Mouse (Mus musculus) c-Kit-positive CD71-negative TER-119-negative erythroid progenitor cells, embryonic 14.5 days (primary cell): ENCODE measurements around the gene Gcc1.

Source experiments
- DNase-seq: peaks from one replicate; pipeline ENCODE4 v3.0.0-alpha.2; 2013; ENCODE audit warnings: low read depth

Gene Gcc1

DNA sequence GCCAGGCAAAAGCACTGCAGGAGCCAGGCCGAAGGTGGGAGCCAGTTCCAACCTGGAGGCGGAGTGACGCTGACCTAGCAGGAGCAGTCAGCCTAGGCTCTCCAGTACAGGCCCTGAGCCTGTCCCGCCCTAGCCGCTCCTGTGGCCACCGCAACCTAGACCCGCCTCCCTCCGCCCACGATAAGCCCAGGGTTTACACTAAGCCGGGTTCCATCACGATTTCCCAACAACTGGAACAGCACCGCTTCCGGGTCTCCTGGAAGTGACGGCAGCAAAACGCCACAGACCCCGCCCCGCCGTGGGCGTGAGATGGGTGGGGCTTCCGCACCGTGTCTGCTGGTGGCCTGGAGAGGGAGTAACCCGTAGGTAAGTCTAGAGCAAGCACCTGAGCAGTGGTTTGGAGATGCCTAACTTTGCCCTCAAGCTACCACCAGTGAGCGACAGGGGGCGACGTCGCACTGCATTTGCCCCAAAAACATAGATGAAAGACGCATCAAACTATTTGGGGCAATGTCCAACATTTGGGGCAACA, 6.7 kb downstream of the Gcc1 start:
- DNase-seq, result peak; percentile 93

DNA sequence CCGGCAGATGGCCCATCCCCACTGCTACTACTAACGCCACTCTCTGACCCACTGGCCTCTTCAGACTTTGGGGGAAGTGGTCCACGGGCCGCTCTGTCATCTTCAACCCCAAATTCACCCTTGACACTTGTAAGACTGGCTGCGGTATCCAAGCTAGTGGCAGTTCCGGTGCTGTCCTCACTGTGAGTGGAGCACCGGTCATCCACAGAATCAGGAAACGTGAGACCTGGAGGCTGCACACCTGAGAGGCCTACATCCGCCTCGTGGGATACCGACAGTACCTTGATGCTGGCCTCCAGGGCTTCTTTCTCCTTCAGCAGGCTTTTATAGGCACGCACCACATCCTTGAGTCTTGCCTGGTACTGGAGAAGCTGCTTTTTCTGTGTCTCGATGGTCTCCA, 7.3 kb downstream of the Gcc1 start:
- DNase-seq, result no peak

DNA sequence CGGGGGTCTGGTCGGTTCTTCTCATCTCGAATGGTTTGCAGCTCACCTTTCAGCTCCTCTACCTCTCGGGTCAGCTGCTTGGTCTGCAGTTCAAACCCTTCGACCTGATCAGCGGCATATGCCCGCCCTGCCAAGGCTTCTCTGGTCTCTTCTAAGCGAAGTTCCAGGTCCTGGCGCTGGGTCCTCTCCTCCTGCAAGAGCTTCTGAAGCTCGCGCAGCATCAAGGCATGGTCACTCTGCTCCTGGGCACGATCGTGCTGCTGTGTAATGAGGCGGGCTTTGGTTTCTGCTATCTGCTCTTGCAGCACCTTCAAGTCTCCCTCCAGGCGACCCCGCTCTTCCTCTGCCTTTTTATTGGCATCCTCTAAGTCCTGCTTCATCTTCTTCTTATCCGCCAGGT, 7.8 kb downstream of the Gcc1 start:
- no peak for DNase-seq

DNA sequence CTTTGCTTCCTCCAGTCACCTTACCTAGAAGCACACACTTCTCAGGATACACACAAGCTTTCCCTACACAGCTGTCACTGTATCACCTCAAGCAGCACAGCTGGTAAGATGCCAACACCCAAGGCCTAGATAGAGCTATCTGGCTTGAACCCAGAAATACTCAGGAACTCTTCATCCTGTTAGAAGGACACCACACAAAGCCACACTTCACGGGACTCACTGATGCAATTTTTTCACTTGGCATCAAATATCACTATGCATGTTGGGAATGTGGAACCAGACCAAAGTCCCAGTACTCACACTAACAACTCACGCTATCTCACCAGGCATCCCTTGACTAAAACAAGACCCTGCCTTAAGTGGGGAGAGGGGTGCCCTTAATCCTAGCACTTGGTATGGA, 8.5 kb downstream of the Gcc1 start:
- no peak for DNase-seq

DNA sequence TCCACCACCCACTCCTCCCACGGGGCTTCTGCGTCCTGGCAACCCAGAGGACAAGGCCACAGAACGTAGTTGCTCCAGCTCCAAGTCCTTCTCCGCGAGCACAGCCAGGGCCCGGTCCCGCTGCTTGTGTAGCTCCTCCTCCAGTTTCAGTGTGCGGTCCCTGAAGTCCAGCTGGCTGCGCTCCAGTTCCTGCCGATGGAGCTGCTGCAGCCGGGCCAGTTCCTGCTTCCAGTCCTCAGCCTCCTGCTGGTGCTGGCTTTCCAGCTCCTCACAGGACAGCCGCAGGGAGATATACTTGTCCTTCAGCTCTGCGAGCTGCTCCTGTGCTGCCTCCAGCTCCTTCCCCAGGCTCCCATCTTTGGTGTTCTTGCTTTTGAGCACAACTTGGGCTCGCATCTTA, 9.7 kb downstream of the Gcc1 start:
- no peak for DNase-seq

DNA sequence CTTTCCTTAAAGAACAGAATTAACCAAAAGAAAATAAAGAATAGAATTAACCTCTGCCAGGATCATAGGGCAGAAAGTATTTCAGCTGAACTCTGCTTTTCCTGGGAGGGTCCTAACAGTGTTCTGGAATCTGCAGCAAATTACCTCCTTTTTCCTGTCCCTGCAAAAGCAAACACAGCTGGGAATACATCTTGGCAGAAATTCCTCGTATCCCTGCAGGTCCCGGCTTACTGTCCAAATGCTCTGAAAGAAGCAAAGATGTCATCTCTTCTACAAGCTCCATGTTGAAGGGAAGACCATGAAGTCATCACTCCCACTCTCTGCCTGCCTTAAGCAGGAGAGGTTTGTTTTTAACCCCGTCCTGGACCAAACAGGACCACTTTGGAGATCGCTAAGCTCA, 11.2 kb downstream of the Gcc1 start:
- no peak for DNase-seq

DNA sequence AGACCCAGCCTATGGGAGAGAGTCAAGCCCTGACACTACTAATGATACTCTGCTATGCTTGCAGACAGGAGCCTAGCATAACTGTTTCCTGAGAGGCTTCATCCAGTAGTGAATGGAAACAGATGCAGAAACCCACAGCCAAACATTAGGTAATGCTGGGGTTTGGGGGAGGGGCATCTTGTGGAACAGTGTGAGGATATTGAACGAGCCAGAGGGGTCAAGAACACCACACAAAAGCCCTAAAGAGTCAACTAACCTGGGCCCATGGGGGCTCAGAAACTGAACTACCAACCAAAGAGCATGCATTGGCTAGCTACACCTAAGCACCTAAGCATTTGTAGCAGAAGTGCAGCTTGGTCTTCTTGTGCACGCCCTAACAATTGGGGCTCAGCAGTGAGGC, 17.0 kb downstream of the Gcc1 start:
- no peak for DNase-seq

DNA sequence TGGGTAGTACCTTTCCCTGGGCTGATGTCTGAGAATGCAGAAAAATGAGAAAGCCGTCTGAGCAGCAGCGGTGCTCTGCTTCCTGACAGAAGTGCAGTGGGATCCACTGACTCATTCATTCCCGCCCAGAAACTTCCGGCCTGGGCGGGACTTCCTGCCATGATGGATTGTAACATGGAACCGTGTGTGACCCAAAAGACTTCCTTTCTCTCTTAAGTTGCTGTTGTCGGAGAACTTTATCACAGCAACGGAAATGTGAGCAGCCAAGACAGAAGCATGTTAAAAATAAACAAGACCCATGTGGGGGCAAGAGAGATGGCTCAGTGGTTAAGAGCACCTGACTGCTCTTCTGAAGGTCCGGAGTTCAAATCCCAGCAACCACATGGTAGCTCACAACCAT, 18.1 kb downstream of the Gcc1 start:
- DNase-seq, result no peak

DNA sequence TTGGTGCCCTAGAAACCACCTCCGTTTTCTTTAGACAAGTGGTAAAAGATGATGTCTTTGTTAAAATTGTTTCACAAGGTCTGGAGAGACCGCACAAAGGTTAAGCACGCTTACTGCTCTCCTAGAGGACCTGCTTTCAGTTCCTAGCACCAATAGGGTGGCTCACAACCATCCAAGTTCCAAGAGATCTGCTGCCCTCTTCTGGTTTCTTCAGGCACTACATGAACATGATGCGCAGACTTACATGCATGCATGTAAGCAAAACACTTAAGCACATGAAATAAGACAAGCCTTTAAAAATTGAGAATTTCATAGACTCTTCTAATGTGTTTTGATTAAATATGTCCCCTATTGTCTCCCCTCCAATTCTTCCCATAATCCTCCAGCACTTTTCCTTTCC, 28.4 kb downstream of the Gcc1 start:
- no peak for DNase-seq

DNA sequence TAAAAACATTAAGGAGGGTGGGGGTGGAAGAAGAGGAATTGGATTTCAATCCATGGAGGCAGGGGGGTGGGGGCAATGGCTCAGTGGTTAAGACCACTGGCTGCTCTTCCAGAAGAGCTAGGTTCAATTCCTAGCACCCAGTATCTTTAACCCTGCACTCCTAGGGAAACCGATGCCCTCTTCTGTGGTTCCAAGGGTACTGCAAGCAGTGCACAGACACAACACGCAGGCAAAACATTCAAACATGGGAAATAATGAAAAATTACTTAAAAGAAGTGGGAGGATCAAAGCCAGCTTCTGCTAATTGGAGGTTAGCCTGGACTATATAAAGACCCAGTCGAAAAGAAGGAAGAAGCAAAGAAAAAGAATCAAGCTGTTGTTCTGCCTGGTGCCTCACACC, 29.5 kb downstream of the Gcc1 start:
- DNase-seq, result no peak

DNA sequence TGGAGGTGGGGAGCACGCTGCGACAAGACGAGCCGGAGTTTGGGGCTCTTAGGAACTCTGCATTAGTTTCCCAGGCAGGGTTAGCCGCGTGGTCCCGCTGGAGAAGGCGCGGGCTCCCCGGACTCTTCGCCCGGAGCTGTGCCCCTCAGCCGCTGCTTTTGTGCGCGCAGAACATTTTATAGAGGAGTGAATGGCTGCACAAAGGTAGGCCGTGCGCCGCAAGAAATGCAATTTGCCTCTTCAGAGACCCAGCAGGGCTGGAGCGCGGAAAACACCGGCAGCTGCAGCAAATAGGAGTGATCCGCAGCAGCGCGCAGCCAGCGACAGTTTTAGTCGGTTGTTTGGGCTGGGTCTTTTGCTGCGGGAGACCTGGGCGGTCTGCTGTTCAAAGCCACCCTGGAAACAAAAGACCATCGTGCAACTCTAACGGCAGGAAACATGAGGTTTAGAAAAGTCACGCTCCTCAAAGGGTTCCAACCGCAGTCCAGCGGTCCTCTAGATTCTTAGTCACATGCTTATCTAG, 30.4 kb downstream of the Gcc1 start, which contains the start of gene Zfp800:
Zfp800 (minus strand) TSS at position 325 of the 523 bp plus-strand sequence.
- DNase-seq, result no peak

DNA sequence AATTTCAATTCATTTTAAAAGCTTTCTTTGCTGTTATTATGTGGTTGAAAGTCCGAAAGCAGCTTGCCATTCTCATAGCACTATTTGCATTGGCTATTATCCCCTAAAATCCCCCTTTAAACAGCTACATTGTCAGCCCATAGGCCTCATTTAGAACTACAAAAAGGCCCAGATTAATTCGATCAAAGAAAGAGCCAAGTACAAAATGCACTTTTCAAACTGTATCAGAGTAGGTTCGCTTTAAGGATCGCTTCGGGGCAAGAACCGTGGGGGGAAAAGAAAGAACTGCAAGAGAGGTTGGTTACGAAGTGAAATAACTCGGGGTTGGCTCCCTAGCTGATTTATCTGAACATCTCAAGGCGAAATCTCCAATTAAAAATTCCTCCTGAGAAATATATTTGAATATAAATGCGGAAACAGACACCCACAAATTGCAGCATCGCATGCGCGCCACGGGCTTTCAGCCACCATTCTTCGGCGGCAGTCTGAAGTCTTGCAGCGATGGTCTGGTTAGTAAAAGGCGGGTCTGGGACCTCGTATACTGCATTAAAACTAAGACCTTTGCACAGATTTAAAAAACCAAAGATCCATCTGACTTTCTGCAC, 31.2 kb downstream of the Gcc1 start:
- no peak for DNase-seq

DNA sequence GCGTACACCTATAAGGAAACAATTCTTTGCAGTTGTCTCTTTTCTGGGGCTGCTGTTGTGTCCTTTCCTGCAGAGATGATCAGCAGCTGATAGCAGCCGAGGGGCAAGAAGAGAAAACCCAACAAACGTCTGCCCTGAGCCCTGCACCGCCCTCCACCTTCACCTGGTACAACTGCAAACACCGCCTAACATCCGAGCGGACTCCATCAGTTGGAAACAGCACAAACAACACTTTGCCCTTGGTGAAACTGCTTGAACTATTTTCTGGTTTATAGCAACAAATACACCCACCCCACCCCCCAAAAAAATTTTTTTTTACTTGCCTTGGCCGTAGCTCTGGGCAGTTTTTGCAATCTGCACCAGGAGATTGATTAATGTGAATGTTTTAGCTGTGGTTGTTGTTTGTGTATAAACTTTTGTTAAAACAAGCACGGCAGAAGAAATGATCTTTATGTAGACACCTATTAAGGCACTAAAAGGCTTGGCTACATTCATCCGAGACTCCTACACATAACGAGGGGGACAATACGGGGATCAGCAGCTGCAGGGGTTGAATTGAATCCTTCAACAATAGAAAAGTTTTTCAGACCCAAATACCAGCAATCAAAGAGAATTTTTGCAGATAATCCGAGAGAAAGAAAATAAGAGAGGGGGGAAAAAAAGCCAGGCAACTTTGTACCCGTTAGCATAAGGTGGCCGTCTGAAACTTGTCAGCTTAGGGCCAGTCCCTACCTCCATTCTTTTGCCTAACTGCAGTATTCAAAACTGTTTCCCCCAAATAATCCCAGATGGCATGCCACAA, 31.9 kb downstream of the Gcc1 start:
- DNase-seq, result no peak

DNA sequence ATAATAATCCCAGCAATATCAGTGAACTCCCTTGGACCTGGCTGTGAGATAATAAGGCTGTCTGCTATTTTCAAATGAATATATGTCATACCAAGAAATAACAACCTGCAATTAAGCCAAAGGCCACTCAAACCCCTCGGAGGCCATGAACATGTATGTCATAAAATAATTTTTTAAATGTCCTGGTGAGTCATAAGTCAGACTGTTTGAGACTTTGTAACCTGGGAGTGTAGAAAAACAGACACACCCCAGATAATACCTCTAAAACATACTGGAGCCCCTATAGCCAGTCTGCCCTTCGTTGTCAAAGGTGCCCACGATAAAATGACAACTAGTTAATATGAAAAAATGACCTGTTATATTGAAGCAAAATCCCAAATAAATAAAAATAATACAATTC, 39.2 kb downstream of the Gcc1 start:
- DNase-seq, result no peak

DNA sequence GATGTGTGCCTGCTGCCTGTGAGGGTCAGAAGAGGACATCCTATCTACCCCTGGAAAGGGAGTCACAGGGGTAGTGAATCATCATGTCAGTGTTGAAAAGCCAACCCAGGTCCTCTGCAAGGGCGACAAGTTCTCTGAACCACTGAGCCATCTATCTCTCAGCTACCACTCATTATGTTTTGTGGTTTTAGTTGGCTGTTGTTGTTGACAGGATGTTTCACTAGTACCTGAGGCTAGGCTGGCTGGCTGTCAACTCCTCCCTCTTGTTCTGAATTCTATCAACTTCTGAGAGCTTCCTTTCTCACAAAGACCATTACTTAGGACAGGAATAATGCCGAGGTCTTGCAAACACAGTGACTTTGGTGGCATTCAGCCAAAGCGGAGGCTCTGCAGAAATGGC, 43.0 kb downstream of the Gcc1 start:
- no peak for DNase-seq

DNA sequence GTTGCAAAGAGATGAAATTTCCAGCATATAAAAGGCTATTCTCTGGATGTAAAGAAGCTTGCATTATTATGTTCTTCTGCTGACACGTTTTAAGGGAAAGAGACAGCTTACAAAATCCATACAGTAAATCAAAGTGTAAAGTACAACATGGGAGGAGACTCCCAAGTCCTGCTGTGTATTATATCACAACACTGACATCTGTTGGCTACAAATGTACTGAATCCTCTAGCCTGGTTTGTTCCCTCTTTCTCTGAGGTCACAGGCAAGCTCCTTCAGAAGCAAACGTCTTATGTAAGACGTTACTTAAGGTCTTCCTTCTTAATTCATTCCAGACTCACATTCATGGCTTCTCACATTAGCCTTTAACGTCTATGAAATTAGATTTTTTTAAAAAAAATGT, 46.2 kb downstream of the Gcc1 start:
- no peak for DNase-seq

DNA sequence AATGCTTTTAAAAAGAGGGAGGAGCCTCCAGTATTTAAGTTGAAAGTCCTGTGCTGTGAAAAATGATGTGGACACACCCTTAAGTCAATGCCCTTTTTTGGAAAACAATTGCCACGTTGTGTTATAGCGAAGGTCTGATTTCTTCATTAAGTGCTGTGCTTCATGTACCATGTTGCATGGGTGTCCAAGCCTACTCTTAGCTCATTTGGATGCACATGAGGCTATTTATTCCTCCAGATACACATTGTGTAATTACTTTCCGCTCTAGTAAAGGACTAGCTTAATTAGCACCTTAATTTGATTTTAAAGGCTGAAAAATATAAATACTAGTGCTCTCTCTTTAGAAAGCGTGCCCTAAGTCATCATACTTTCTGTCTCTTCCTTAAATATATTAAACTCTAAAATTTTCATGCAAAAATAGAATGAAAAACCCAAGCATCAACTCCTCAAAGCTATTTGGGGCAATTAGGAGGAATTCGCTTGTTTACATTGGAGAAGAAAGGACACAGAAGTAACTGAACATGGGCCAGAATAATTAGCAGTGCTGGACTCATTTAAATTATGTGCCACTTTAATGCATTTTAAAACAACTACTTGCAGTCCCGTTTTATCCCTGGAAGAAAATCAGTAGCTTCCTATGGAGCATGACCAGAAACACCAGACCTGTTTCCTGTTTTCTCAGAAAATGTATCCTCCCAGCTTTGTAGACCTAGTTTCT, 58.1 kb downstream of the Gcc1 start:
- DNase-seq, result no peak

DNA sequence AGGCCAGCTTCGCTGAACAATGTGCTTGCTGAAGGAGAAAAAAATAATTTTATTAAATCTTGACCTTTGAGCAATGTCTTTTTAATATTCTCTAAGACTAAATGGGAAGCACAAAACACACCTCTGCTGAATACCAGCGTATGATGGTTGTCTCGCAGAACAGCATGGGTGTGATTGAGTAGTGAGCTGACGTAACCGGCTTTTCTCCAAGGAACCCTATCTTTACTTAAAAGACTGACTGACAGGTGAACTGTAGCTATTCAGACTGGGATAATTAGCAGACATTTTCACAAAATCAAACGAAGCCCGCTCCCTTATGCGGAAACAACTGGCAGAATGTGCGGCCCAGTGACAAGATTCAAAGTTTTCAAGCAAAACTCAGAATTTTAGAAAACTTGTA, 60.6 kb downstream of the Gcc1 start:
- DNase-seq, result no peak
